Mouse (Mus musculus) embryonic facial prominence, embryonic 11.5 days (tissue): ENCODE measurements at regions not wholly inside any gene's neighbourhood (a gene's known extent, or its start where the extent isn't known, plus 50 kb on each side); places are given as distances from the start of the nearest gene placed in this dataset.
A peak's percentile ranks its signal among the peaks of the same experiment; 100 is the strongest.

Experiments
- ATAC-seq: fragments of 200-750 bp; cut with Nextera tagmentation; replicated peaks from 2 replicates; pipeline ENCODE4 v1.8.0; 2017; ENCODE audit warnings: low read depth; ENCODE audit not compliant: insufficient number of reproducible peaks, low FRiP score, low TSS enrichment
- DNase-seq: peaks from one replicate; pipeline ENCODE4 v3.0.0-alpha.2; 2015; ENCODE audit warnings: low spot score
- H3K27ac ChIP-seq: fragments of 300-500 bp; sonication (generic); replicated peaks from 2 replicates; pipeline ENCODE4 v1.5.1; 2014; ENCODE audit warnings: mild to moderate bottlenecking, low read depth, low read length, control low read depth
- H3K27me3 ChIP-seq: fragments of 300-500 bp; sonication (generic); 2 replicates; pipeline ENCODE4 v1.6.1; 2014; ENCODE audit warnings: mild to moderate bottlenecking, low read length, moderate library complexity, mixed read lengths; ENCODE audit not compliant: control insufficient read depth, insufficient read depth
- H3K36me3 ChIP-seq: fragments of 300-500 bp; sonication (generic); replicated peaks from 2 replicates; pipeline ENCODE4 v1.6.1; 2014; ENCODE audit warnings: low read depth, mild to moderate bottlenecking, low read length, moderate library complexity, mixed read lengths; ENCODE audit not compliant: control insufficient read depth, insufficient read depth
- H3K4me1 ChIP-seq: fragments of 300-500 bp; sonication (generic); 2 replicates; pipeline ENCODE4 v1.6.1; 2014; ENCODE audit warnings: low read length, mixed read lengths; ENCODE audit not compliant: control insufficient read depth, insufficient read depth
- H3K4me2 ChIP-seq: fragments of 300-500 bp; sonication (generic); 2 replicates; pipeline ENCODE4 v1.6.1; 2014; ENCODE audit warnings: low read depth, mild to moderate bottlenecking, control low read depth, low read length, moderate library complexity
- H3K4me3 ChIP-seq: fragments of 300-500 bp; sonication (generic); 2 replicates; pipeline ENCODE4 v1.5.1; 2014; ENCODE audit warnings: low read depth, low read length, control low read depth
- H3K9ac ChIP-seq: fragments of 300-500 bp; sonication (generic); replicated peaks from 2 replicates; pipeline ENCODE4 v1.6.1; 2014; ENCODE audit warnings: mild to moderate bottlenecking, control low read depth, low read length
- H3K9me3 ChIP-seq: fragments of 300-500 bp; sonication (generic); replicated peaks from 2 replicates; pipeline ENCODE4 v1.6.1; 2016; ENCODE audit warnings: mild to moderate bottlenecking, low read length, inconsistent platforms, mixed read lengths; ENCODE audit not compliant: control insufficient read depth
- WGBS: fragments of 180-500 bp; shearing (Covaris S2); extraction: QIAGEN DNeasy Blood & Tissue Kit; methylation state at CpG from one replicate; pipeline ENCODE4 v1.1.7; 2014; 5-methylcytosine and 5-hydroxymethylcytosine counted together

DNA sequence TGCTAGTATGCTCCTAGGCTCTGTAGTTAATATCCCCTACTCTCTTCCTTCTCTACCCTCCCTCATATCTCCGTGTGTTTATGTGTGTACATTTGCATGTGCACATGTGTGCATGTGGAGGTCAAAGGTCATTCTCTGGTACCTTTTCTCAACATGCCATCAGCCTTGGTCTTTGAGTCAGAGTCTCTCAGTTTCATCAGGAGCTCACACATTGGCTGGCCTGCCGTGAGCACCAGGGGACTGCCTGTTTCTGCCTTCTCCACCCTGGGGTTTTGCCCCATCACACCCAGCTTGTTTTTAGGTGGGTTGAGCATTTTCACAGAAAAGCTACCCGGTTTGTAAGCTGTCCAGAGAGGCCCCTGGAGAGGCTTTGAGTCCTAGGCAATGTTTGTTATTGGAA is 292.8 kb upstream of the Eef2kmt start:
- Histone ChIP-seq H3K4me2 (no peak overlapping the region), H3K4me3 (no peak overlapping the region), H3K27me3 (no peaks in the 10 kb centered on the region), H3K36me3 (no peaks in the 10 kb centered on the region), H3K9ac (no peak overlapping the region), H3K4me1 (no peaks in the 10 kb centered on the region), H3K9me3 (no peaks in the 10 kb centered on the region), H3K27ac (no peak overlapping the region)
- 62% methylated on average over 3 of the region's 3 CpGs for WGBS
- ATAC-seq, result no peak
- DNase-seq, result no peak

DNA sequence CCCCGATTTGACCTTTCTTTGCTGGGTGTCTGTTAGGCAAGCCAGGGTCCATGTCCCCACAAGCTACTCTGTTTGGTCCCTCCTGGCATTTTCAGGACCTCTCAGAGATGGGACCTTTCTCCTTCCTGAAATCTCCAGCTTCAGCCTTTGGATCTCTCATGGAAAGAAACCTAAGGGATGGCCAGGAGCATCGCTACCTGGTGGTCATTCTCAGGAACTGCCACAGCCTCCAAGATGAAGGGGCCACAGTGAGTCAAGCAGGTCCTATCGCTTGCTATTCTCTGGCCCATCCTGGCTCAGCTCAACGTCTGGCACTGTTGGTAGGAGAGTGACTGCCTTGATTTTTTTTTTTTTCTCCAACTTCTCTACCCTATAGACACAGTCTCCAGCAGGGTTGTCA is 291.0 kb upstream of the Eef2kmt start:
- H3K4me2 ChIP-seq, result no peak overlapping the region
- H3K9ac ChIP-seq, result no peak overlapping the region
- no peak for DNase-seq
- no peaks in the 10 kb centered on the region for H3K9me3 ChIP-seq
- no peaks in the 10 kb centered on the region for H3K36me3 ChIP-seq
- H3K27me3 ChIP-seq, result no peaks in the 10 kb centered on the region
- H3K4me1 ChIP-seq, result no peaks in the 10 kb centered on the region
- no peak for ATAC-seq
- no peak overlapping the region for H3K4me3 ChIP-seq
- WGBS, result 45% methylated on average over 4 of the region's 4 CpGs
- no peak overlapping the region for H3K27ac ChIP-seq

DNA sequence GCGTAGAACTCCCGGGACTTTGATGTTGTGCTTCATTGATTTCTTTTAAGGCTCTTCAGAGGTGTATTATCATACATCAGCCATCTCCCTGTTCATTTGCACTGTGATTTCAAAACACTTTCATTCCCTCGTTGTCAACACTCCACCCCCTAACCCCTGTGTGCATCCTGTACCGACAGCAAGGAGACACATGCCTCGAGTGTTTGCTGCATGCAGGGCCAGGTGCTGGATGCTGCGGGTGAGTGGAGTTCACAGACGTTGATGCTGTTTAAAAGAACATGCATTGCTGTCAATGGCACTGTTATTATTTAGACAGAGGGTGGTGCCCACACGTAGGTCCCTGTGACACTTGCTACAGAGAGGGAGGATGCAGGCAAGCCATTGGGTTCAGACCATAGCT is 290.0 kb upstream of the Eef2kmt start:
- Histone ChIP-seq H3K27me3 (no peaks in the 10 kb centered on the region), H3K36me3 (no peaks in the 10 kb centered on the region), H3K4me3 (no peak overlapping the region), H3K9me3 (no peaks in the 10 kb centered on the region), H3K4me1 (no peaks in the 10 kb centered on the region), H3K27ac (no peak overlapping the region), H3K4me2 (no peak overlapping the region), H3K9ac (no peak overlapping the region)
- DNase-seq, result no peak
- no peak for ATAC-seq
- WGBS, result 58% methylated on average over 8 of the region's 8 CpGs

DNA sequence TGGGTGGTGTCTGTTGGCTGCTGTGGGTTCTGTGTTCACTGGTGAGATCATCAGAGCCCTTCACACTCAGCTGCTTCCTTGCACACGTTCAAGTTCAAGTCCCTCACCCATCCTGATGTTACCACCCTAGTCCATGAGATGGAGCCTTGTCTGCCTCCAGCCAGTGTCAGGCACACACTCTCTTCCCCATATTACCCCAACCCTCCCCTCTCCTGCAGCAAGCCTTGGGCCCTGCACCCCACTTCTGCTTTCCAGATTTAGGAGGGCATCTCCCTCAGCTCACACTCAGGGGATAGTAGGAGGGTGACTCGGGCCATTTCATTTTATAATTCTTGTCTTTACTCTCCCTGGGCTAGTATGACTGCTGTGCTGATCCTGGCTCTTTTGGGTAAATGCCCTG is 288.7 kb upstream of the Eef2kmt start:
- no peaks in the 10 kb centered on the region for H3K4me1 ChIP-seq
- DNase-seq (no peak), ATAC-seq (no peak)
- H3K4me2 ChIP-seq, result no peak overlapping the region
- H3K9me3 ChIP-seq, result no peaks in the 10 kb centered on the region
- H3K27me3 ChIP-seq, result no peaks in the 10 kb centered on the region
- H3K27ac ChIP-seq, result no peak overlapping the region
- 80% methylated on average over 2 of the region's 2 CpGs for WGBS
- H3K36me3 ChIP-seq, result no peaks in the 10 kb centered on the region
- no peak overlapping the region for H3K4me3 ChIP-seq
- no peak overlapping the region for H3K9ac ChIP-seq

DNA sequence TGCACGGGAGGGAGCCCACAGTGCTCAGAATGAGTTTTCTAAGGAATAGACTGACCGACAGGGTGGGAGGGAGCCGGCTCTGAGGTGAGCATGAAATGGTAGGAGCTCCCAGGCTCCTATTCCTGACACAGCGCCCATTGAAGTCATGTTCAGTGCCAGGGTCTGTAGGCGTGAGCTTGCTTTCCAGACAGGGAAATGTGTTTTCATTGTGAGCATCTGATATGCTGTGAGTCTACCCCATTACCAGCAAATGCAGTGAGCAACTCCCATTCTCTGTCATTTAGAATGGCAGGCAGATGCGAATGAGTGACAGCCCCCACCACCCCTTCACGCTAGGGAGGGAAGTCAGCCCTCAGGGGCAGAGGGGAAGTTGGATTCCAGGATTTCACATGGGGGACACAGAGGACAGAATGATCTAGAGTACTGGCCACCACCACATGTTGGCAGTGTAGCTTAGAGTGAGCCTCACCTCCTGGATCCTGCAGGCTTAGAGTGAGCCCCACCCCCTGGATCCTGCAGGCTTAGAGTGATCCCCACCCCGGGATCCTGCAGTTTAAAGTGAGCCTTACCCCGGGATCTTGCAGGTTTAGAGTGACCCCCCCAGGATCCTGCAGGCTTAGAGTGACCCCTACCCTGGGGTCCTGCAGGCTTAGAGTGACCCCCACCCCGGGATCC is 283.2 kb upstream of the Eef2kmt start:
- no peaks in the 10 kb centered on the region for H3K4me1 ChIP-seq
- no peak overlapping the region for H3K9ac ChIP-seq
- 51% methylated on average over 10 of the region's 10 CpGs for WGBS
- H3K4me3 ChIP-seq, result no peak overlapping the region
- no peaks in the 10 kb centered on the region for H3K9me3 ChIP-seq
- no peak overlapping the region for H3K27ac ChIP-seq
- H3K36me3 ChIP-seq, result no peaks in the 10 kb centered on the region
- DNase-seq, result no peak
- H3K27me3 ChIP-seq, result no peaks in the 10 kb centered on the region
- no peak for ATAC-seq
- H3K4me2 ChIP-seq, result no peak overlapping the region

DNA sequence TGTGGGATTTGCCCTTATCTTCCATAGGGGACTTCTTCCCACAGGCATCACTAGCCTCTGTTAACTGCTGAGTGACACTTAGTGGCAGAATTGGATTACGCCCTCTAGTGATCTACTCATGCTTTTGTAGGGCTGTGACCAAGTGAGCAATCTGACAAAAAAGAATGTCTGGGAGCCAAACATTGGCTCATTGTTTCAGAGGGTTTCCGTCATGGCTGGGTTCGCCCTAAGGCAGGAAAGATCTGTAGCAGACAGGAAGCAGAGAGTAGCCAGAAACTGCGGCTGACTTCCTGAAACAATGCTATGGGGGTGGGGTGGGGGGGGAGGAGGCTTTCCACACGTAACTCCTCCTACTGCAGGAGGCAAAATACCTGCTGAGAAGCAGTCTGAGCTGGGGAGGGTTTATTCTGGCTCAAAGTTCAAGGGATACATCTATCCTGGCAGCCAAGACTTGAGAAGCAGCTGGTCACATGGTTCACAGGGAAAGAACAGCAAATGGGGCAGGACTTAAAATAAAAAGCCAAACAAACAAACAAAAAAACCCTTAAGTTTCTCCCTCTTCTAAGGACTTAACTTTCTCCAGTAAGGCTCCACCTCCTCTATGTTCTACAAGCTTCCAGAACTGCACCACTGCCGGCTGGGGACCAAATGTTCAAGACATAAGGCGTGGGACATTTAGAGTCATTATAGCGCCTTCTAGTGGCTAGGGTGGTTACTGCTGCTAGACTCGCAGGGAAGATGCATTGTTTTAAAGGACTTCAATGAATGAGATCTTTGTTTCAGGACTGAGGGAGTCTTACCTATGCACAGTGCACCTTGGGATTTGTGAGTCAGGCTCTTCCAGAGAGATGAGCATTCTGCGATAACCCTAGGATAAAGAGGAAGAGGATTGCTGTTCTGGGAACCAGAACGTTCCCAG is 281.8 kb upstream of the Eef2kmt start:
- H3K36me3 ChIP-seq, result no peaks in the 10 kb centered on the region
- ATAC-seq (no peak), DNase-seq (peak; percentile 47)
- no peaks in the 10 kb centered on the region for H3K27me3 ChIP-seq
- no peak overlapping the region for H3K4me2 ChIP-seq
- 35% methylated on average over 11 of the region's 11 CpGs for WGBS
- no peaks in the 10 kb centered on the region for H3K9me3 ChIP-seq
- H3K9ac ChIP-seq, result no peak overlapping the region
- no peak overlapping the region for H3K27ac ChIP-seq
- no peak overlapping the region for H3K4me3 ChIP-seq
- H3K4me1 ChIP-seq, result no peaks in the 10 kb centered on the region

DNA sequence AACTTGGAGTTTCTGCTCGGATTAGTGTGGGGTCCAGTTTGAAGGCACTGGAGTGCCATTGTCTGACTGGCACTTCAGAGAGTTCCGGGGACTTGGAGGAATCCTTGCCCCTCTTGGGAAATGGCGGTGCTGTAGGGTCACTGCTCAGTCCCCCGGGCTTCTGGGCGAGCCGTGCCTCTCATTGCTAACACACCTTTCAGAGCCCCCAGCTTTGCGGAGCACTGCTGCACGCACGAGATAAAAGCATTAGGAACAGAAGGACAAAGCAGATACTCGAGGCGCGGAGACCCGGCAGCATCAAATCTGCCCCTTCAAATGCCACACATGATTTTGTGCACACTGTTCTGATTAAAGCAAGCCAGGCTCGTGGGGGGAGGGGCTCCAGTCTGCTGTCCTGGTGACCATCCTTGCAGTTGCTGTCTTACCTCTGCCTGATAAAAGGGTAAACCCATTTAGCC is 280.8 kb upstream of the Eef2kmt start:
- no peak overlapping the region for H3K4me3 ChIP-seq

DNA sequence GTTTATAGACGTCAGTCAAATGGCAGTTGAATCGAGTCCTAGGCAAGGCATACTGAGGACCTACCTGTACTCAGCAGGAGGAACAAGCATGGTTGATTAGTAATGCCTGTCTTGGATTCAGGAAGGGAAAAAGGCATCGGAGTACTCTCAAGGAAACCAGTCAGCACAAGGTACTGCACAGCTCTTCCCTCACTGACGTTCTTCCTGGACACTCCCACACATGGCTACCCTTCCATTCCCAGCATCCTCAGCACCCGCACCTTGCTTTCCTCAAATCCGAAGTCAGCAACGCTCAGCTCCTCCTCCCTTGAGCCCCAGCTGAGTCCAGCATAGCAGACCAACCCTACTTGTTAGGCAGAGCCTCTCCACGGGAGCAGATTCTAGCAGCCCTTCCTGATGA is 279.6 kb upstream of the Eef2kmt start:
- ATAC-seq (no peak), DNase-seq (no peak)
- WGBS, result 44% methylated on average over 8 of the region's 8 CpGs
- Histone ChIP-seq H3K4me3 (no peak overlapping the region), H3K27ac (no peak overlapping the region), H3K9ac (no peak overlapping the region), H3K4me1 (no peaks in the 10 kb centered on the region), H3K9me3 (no peaks in the 10 kb centered on the region), H3K27me3 (no peaks in the 10 kb centered on the region), H3K4me2 (no peak overlapping the region), H3K36me3 (no peaks in the 10 kb centered on the region)

More for the DNA sequence above, 280.8 kb upstream of the Eef2kmt start:
- no peaks in the 10 kb centered on the region for H3K36me3 ChIP-seq
- peak overlapping the region; percentile 5; the same call in 1 of the 2 replicates for H3K9ac ChIP-seq
- peak overlapping the region; percentile 5 for H3K4me2 ChIP-seq
- no peaks in the 10 kb centered on the region for H3K27me3 ChIP-seq
- H3K27ac ChIP-seq, result no peak overlapping the region
- no peaks in the 10 kb centered on the region for H3K9me3 ChIP-seq
- ATAC-seq (no peak), DNase-seq (peak; percentile 46)
- H3K4me1 ChIP-seq, result no peaks in the 10 kb centered on the region
- 11% methylated on average over 14 of the region's 14 CpGs for WGBS
